Mouse (Mus musculus) liver, adult 2 months (tissue): ENCODE measurements around the gene Ehbp1.

Source experiments
- CTCF ChIP-seq: fragments of 200-500 bp; IDR thresholded peaks from 2 replicates; pipeline ENCODE4 v1.5.1; 2011; ENCODE audit warnings: low read depth, low read length, control low read depth
- POLR2A ChIP-seq: fragments of 200-500 bp; IDR thresholded peaks from 2 replicates; pipeline ENCODE4 v1.6.1; 2011; ENCODE audit warnings: low read length, control low read depth; ENCODE audit not compliant: insufficient read depth; ENCODE audit errors: extremely low read depth

DNA sequence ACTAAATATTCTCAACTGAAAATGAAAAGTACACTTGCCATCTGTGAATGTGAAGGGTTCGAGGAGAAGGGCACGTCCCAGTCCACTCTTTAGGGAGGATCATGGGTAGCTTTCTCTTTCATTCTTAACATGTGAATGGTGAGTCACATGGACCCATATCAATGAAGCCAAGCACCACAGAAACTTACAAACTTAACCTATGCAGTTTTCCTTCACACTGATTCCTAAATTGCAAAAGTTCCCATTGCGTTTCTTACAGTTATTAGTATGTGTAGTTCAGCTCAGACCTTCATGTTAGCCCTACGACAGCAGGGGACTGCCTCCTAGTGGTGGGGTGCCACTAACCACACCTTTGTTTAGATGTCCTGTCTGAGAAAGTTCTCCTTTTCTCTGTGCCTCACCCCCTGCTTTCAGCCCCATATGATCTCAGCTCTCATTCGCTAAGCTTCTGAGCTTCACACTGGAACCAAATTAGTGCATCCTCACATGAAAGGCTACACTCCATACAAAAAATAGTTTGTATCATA, 368.0 kb downstream of the Ehbp1 start:
- TF ChIP-seq CTCF (peak; percentile 56), POLR2A (no peak)
